Mouse (Mus musculus): Measurements from ENCODE around the gene Zfc3h1.

GRCm38 (mm10) chr10:115381506-115382084 is 3.2 kb upstream of the Zfc3h1 start:
- TF ChIP-seq EP300 (IDR thresholded peaks at IDR 0.05; ENCODE audit: low read depth) (no peak), CTCF (IDR thresholded peaks at IDR 0.05; ENCODE audit: low read depth) (no peak)

Measured in liver, postnatal 0 days (tissue).